Mouse (Mus musculus) cortical plate, adult 2 months (tissue): ENCODE results near the gene Clstn2. TPM values are rescaled to one million over a fixed set of nuclear protein-coding genes. Genes with fewer than 3 reads are reported as not detected.
A peak's percentile ranks its signal among the peaks of the same experiment; 100 is the strongest.

Source experiments
- H3K27ac ChIP-seq: fragments of 200-500 bp; 2 replicates; pipeline ENCODE4 v1.5.1; 2012; ENCODE audit warnings: low read length, control low read depth, inconsistent platforms; ENCODE audit not compliant: insufficient read depth
- H3K4me1 ChIP-seq: fragments of 200-500 bp; 2 replicates; pipeline ENCODE4 v1.6.1; 2011; ENCODE audit warnings: low read length; ENCODE audit not compliant: control insufficient read depth, insufficient read depth
- H3K4me3 ChIP-seq: fragments of 200-500 bp; 2 replicates; pipeline ENCODE4 v1.5.1; 2011; ENCODE audit warnings: mild to moderate bottlenecking, low read length, control low read depth; ENCODE audit not compliant: insufficient read depth
- CTCF ChIP-seq: fragments of 200-500 bp; IDR thresholded peaks from 2 replicates; pipeline ENCODE4 v1.5.1; 2011; ENCODE audit warnings: mild to moderate bottlenecking, control low read depth, low read length; ENCODE audit not compliant: insufficient read depth; ENCODE audit errors: extremely low read depth
- POLR2A ChIP-seq: fragments of 200-500 bp; IDR thresholded peaks from 2 replicates; pipeline ENCODE4 v1.6.1; 2011; ENCODE audit warnings: mild to moderate bottlenecking, low read length, control low read depth; ENCODE audit not compliant: insufficient read depth; ENCODE audit errors: extremely low read depth
- polyA plus RNA-seq: library from polyadenylated mRNA; depleted of rRNA; stranded (reverse); fragments of >200 nt; gene quantifications from 2 replicates; pipeline ENCODE4 v1.2.3, GENCODE M21; 2012

The Clstn2 gene
- polyA plus RNA-seq, 1 experiment, result 50.8 TPM

GRCm38 (mm10) chr9:97956407-97957106 is 76.4 kb downstream of the Clstn2 start:
- peaks cover 9% of the 10 kb centered on the region for H3K4me1 ChIP-seq
- H3K4me3 ChIP-seq, result no peak overlapping the region
- H3K27ac ChIP-seq, result no peak overlapping the region
- TF ChIP-seq CTCF, result no peak
- TF ChIP-seq POLR2A, result no peak

- no peak overlapping the region for H3K4me3 ChIP-seq
- no peak overlapping the region for H3K27ac ChIP-seq
- TF ChIP-seq CTCF (no peak), POLR2A (no peak)
- H3K4me1 ChIP-seq, result peaks cover 7% of the 10 kb centered on the region
Measured at GRCm38 (mm10) chr9:97953746-97954359, 79.1 kb downstream of the Clstn2 start.

GRCm38 (mm10) chr9:97950378-97951006 is 82.5 kb downstream of the Clstn2 start:
- TF ChIP-seq CTCF, result no peak
- no peak for TF ChIP-seq POLR2A
- no peak overlapping the region for H3K27ac ChIP-seq
- H3K4me1 ChIP-seq, result peaks cover 6% of the 10 kb centered on the region
- no peak overlapping the region for H3K4me3 ChIP-seq

GRCm38 (mm10) chr9:97919326-97919725 is 113.7 kb downstream of the Clstn2 start:
- Histone ChIP-seq H3K4me1 (no peaks in the 10 kb centered on the region), H3K4me3 (no peak overlapping the region), H3K27ac (no peak overlapping the region)
- TF ChIP-seq POLR2A (no peak), CTCF (no peak)

GRCm38 (mm10) chr9:97891415-97891814 is 141.6 kb downstream of the Clstn2 start:
- Histone ChIP-seq H3K4me3 (no peak overlapping the region), H3K4me1 (no peaks in the 10 kb centered on the region), H3K27ac (no peak overlapping the region)
- TF ChIP-seq POLR2A, result no peak
- TF ChIP-seq CTCF, result no peak

- H3K4me3 ChIP-seq, result no peak overlapping the region
- peak overlapping the region; percentile 25; the same call in 1 of the 2 replicates for H3K27ac ChIP-seq
- no peak for TF ChIP-seq CTCF
- no peak for TF ChIP-seq POLR2A
- H3K4me1 ChIP-seq, result peaks cover 2% of the 10 kb centered on the region; the same call in 1 of the 2 replicates
Measured at GRCm38 (mm10) chr9:97883336-97883735, 149.6 kb downstream of the Clstn2 start.

GRCm38 (mm10) chr9:97867013-97867700 is 165.8 kb downstream of the Clstn2 start:
- Histone ChIP-seq H3K4me3 (no peak overlapping the region), H3K4me1 (no peaks in the 10 kb centered on the region; the same call in 1 of the 2 replicates), H3K27ac (no peak overlapping the region)
- TF ChIP-seq POLR2A, result no peak
- TF ChIP-seq CTCF, result no peak

- no peak overlapping the region for H3K4me3 ChIP-seq
- H3K27ac ChIP-seq, result no peak overlapping the region
- peaks cover 4% of the 10 kb centered on the region; the same call in 1 of the 2 replicates for H3K4me1 ChIP-seq
- TF ChIP-seq CTCF (no peak), POLR2A (no peak)
Measured at GRCm38 (mm10) chr9:97852859-97853258, 180.1 kb downstream of the Clstn2 start.
